Mouse (Mus musculus): Measurements from ENCODE around the gene Ttc13. TPM values are rescaled to one million over a fixed set of nuclear protein-coding genes. Genes with fewer than 3 reads are reported as not detected.

Ttc13 gene
- total and polyA plus RNA-seq, 3 experiments, result 34.0 to 39.1 TPM; not detected in 1

- TF ChIP-seq MAFK (IDR thresholded peaks at IDR 0.05; ENCODE audit: borderline replicate concordance, low read depth, low read length) (peak; percentile 76), ZMIZ1 (IDR thresholded peaks at IDR 0.05; ENCODE audit: low read depth, low read length) (0 out of 2 replicates have a peak, but pooled peaks have one; percentile 9), MAX (IDR thresholded peaks at IDR 0.05; ENCODE audit: low read length) (no peak), MYC (IDR thresholded peaks at IDR 0.05; ENCODE audit: low read depth, low read length) (no peak), RAD21 (IDR thresholded peaks at IDR 0.05; ENCODE audit: low read depth, low read length) (no peak), UBTF (IDR thresholded peaks at IDR 0.05; ENCODE audit: borderline replicate concordance, insufficient read depth, low read depth, low read length) (no peak), GATA1 (IDR thresholded peaks at IDR 0.05; ENCODE audit: low read depth, low read length) (peak; percentile 75), NELFE (IDR thresholded peaks at IDR 0.05; ENCODE audit: low read depth, low read length) (no peak)
Observed at GRCm38 (mm10) chr8:124658415-124658814, 63.4 kb downstream of the Ttc13 start (continued).

DNA sequence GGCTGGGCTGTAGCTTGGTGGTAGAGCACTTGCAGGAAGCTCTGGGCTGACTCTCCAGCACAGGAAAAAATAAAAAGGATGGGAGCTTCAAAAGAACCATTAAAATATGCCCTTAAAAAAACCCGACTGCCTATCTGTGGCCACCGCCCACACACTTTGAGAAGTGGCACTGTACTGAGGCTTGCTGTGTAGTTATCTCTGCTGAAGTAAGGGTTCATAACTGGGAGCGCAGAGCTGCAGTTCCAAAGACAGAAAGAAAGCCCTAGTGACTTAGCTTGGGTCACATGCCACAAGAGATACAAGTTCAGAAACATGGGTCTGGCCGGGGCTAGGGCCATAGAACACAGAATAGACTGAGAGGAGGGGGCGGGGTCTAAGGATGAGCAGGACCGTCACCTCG, 63.8 kb downstream of the Ttc13 start:
- peak overlapping the region; percentile 51 for H3K9ac ChIP-seq (ENCODE audit: control insufficient read depth, low read depth, low read length, poor library complexity, severe bottlenecking)
- peaks cover 3% of the 10 kb centered on the region for H3K79me2 ChIP-seq (ENCODE audit: control insufficient read depth, insufficient read depth, low read length, poor library complexity)
- peaks cover 4 to 23% of the 10 kb centered on the region in 2 experiments for H3K4me1 ChIP-seq (ENCODE audit: control insufficient read depth in 1 of 2, insufficient read depth in 2 of 2, low read length in 2 of 2)

More for the DNA sequence above, 63.8 kb downstream of the Ttc13 start:
- DNase-seq (ENCODE audit: low read depth, low spot score), result peak; percentile 88
- peak overlapping the region; percentile 89 for H3K27ac ChIP-seq (ENCODE audit: control insufficient read depth, low read depth, low read length)
- peaks cover 0 to 22% of the 10 kb centered on the region in 2 experiments; a peak in 2 of 4 replicates for H3K36me3 ChIP-seq (ENCODE audit: control insufficient read depth in 1 of 2, insufficient read depth in 2 of 2, low read length in 2 of 2)
- no peaks in the 10 kb centered on the region for H3K9me3 ChIP-seq (replicated peaks; ENCODE audit: insufficient read depth, low read length)
- TF ChIP-seq MAX (IDR thresholded peaks at IDR 0.05; ENCODE audit: low read length) (no peak), MAZ (IDR thresholded peaks at IDR 0.05; ENCODE audit: low read depth, low read length) (0 out of 2 replicates have a peak, but pooled peaks have one; percentile 16), MAFK (IDR thresholded peaks at IDR 0.05; ENCODE audit: borderline replicate concordance, low read depth, low read length) (peak; percentile 39; the same call in 1 of the 2 replicates), RCOR1 (IDR thresholded peaks at IDR 0.05; ENCODE audit: low read depth, low read length) (peak; percentile 59; the same call in 1 of the 2 replicates), MYB (IDR thresholded peaks at IDR 0.05; ENCODE audit: low read depth, low read length) (no peak), SIN3A (IDR thresholded peaks at IDR 0.05; ENCODE audit: low read length) (peak; percentile 79; the same call in 1 of the 2 replicates), UBTF (IDR thresholded peaks at IDR 0.05; ENCODE audit: borderline replicate concordance, insufficient read depth, low read depth, low read length) (no peak), CHD1 (IDR thresholded peaks at IDR 0.05; ENCODE audit: low read depth, low read length) (no peak), CHD2 (IDR thresholded peaks at IDR 0.05; ENCODE audit: low read length) (no peak), RAD21 (IDR thresholded peaks at IDR 0.05; ENCODE audit: low read depth, low read length) (no peak), HCFC1 (IDR thresholded peaks at IDR 0.05; ENCODE audit: low read depth, low read length) (peak; percentile 64), NELFE (IDR thresholded peaks at IDR 0.05; ENCODE audit: low read depth, low read length) (no peak; the same call in 1 of the 2 replicates), TCF12 (IDR thresholded peaks at IDR 0.05; ENCODE audit: low read depth, low read length) (peak; percentile 62; the same call in 1 of the 2 replicates), ETS1 (IDR thresholded peaks at IDR 0.05; ENCODE audit: low read depth, low read length) (peak; percentile 68), ZNF384 (IDR thresholded peaks at IDR 0.05; ENCODE audit: low read depth, low read length) (peak; percentile 88), GATA1 (IDR thresholded peaks at IDR 0.05; ENCODE audit: low read depth, low read length) (peak; percentile 66), TAL1 (IDR thresholded peaks at IDR 0.05; ENCODE audit: low read length) (no peak), ELF1 (IDR thresholded peaks at IDR 0.05; ENCODE audit: low read depth, low read length) (no peak), USF1 (IDR thresholded peaks at IDR 0.05; ENCODE audit: low read depth, low read length) (peak; percentile 83), MYC (IDR thresholded peaks at IDR 0.05; ENCODE audit: low read depth, low read length) (peak; percentile 40; the same call in 1 of the 2 replicates), EP300 (IDR thresholded peaks at IDR 0.05; ENCODE audit: low read depth in 1 of 2, low read length in 2 of 2) (peak; percentile 39 to 76; a peak in 3 of 4 replicates), ZMIZ1 (IDR thresholded peaks at IDR 0.05; ENCODE audit: low read depth, low read length) (0 out of 2 replicates have a peak, but pooled peaks have one; percentile 40), POLR2AphosphoS5 (IDR thresholded peaks at IDR 0.05; ENCODE audit: borderline replicate concordance, low read depth, low read length) (no peak)
- no peaks in the 10 kb centered on the region for H3K27me3 ChIP-seq (ENCODE audit: control insufficient read depth in 1 of 2, insufficient read depth in 2 of 2, low read length in 2 of 2)
- peak overlapping the region; percentile 31 to 32 for H3K4me3 ChIP-seq (ENCODE audit: control insufficient read depth in 1 of 2, insufficient read depth in 1 of 2, low read depth in 2 of 2, low read length in 2 of 2)
